Mouse (Mus musculus): ENCODE measurements around the gene Klhdc8a.
"Not testable (repeated sequence)": the region's sequence is repeated elsewhere in the genome, so short reads cannot be mapped to it uniquely, and the experiment has no call there.

Gene Klhdc8a

DNA sequence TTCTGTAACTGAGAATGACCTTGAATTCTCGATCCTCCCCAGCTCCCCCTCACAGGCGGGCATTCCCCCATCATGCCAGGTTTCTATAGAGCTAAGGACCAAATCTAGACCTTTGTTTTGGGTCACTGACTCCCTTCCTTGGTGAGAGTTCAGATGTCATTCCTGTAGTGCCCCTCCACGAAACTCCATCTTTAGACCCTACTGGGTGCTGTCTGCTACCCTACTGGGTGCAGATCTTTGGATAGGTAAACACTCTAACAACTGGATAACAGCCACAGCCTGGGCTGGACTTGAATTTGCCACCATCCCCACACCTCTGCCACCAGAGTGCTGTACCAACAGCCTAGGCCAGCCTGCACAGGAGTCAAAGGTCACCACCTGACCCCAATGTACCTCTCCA lies 44.1 kb downstream of the Klhdc8a start:
- CTCF ChIA-PET, result interaction anchor here (0.5 to 1.6 kb wide), 4 partner anchors 12 to 347 kb away, joined by 3 to 7 read pairs (median 3); no protein-coding TSS in a partner anchor

DNA sequence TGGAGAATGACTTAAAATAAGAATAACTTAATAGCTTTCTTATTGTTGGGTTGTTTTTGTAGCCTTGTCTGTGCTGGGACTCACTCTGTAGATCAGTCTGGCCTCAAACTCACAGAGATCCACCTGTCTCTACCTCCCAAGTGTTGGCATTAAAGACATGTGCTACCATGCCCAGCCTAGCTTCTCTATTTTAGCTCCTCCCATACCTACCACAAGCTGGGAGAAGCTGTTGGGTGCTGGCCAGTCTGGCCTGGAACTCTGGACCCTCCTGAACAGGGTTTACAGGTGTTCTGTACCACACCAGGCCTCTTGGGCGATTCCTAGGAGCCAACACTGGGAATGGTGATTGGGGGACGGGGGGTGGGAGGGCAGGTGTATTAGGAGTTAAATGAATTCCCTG lies 44.8 kb downstream of the Klhdc8a start:
- CTCF ChIA-PET, result interaction anchor here (0.5 to 1.6 kb wide), 3 partner anchors 12 to 348 kb away, joined by 3 to 7 read pairs (median 3); no protein-coding TSS in a partner anchor

DNA sequence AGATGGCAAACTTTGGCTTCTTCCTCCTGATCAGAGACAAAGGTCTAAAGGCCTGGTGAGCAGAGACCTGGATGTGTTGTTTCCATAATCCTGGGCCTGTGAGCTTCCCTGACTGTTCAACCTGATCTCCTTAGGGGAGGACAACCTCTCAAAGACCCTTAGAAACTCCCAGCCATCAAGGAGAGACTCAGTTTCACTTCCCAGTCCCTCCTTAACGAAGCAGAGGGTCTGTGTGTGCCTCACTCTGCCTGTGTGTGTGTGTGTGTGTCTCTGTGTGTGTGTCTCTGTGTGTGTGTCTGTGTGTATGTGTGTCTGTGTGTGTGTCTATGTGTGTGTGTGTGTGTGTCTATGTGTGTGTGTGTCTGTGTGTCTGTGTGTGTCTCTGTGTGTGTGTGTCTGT lies 45.2 kb downstream of the Klhdc8a start:
- CTCF ChIA-PET, result interaction anchor here (1.4 kb wide), 1 partner anchor 31 kb away, joined by 7 read pairs; no protein-coding TSS in a partner anchor

DNA sequence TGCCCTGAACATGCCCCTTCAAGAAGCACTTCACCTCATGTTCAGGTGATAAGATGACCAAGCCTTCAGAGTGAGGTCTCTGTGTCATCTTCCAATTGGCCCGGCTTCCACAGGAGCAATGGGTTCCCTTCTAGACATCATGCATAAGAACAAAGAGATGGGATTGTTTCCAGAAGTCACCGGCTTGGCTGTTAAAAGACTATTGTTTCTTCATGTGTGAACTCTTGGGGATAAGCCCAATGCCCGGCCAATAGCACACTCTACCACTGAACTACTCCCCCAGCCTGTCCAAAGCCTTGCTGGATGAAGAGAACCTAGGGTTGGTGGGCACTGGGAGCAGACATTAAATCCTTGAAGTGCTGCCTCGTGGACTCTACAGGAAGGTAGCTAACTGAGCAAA lies 47.1 kb downstream of the Klhdc8a start:
- CTCF ChIA-PET, result interaction anchor here (0.6 to 2.0 kb wide), 2 partner anchors 34 to 95 kb away, joined by 4 to 7 read pairs; no protein-coding TSS in a partner anchor

DNA sequence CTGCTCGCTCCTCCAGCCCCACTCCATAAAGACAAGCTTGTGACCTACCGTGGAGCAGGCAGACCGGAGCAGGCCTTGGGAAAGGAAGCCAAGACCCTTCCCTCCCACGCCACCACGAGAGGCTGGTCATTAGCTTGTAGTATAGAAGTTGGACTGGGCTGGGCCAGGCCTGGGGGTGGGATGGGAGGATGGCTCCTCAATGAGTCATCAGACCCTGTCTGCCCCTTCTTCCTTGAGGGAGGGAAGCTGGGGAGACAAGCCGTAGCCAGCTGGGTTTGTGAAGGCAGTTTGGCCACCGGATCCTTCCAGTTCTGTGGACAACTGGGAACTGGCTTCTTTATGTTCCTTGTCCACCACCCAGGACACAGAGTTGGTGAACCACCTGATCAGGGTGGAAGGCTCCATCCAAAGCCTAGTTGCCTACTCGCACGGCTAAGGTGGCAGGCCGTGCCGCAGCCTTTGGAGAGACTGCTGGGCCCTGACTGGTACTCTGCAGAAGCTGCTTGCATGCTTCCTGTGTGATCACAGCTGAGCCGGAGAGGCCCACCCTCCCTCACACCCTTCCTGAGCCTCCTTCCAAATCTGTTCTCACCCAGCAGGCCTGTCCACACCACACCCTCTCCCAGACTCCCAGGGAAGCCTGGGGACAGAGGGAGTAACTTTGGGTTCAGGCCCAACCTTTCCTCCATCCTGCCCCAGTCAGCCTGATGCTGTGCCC lies 47.9 kb downstream of the Klhdc8a start:
- CTCF ChIA-PET, result interaction anchor here (0.6 to 2.0 kb wide), 2 partner anchors 35 to 94 kb away, joined by 4 to 7 read pairs; no protein-coding TSS in a partner anchor

DNA sequence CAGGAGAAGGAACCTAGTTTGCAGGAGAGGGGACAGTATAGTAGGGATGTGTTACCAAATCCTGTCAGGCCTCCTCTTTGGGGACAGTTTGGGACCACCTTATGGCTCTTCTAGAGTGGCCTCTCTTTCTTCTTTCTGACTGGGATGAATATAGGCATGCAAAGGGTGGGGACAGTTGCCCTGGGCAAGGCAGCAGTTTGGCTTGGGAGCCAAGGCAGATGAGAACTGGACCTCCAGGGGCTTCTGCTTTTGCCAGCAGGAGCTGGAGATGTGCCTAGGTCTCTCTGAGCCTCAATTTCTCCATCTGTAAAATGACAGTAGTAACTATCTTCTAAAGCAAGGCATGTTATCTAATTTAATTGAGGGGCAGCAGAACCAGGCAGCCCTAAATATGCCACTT lies 48.5 kb downstream of the Klhdc8a start:
- CTCF ChIA-PET, result interaction anchor here (0.5 to 2.0 kb wide), 2 partner anchors 14 to 35 kb away, joined by 7 to 15 read pairs; no protein-coding TSS in a partner anchor

DNA sequence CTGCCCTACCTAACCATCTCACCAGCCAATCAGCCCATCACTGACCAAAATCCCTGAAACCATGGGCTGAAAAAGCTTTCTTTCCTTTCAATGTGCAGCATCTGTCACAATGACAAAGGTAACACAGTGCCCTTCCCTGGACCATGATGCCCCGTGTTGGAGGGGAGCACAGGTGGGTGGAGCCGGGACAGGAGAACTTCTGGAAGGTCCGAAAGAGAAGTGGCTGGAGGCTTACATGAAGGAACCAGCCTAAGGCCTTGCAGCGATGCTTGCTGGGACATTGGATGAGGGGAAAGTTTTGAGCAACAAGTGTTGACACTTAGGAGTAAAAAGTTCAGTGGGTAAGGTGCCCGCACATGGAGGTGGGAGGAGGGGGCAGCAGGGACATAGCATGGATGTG lies 50.0 kb downstream of the Klhdc8a start:
- CTCF ChIA-PET, result interaction anchor here (1.4 kb wide), 1 partner anchor 31 kb away, joined by 3 read pairs; no protein-coding TSS in a partner anchor

DNA sequence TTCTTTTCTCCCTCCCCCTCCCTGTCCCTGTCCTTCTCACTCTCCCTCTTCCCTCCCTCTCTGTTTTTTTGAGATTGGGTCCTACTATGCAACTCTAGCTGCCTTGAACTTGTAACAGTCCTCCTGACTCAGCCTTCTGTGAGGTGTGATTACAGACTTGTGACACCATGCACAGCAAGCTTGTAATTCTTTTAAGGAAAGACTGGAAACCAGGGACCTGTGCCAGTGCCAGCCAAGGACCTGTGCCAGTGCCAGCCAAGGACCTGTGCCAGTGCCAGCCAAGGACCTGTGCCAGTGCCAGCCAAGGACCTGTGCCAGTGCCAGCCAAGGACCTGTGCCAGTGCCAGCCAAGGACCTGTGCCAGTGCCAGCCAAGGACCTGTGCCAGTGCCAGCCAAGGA lies 50.6 kb downstream of the Klhdc8a start:
- CTCF ChIA-PET, result interaction anchor here (1.4 kb wide), 1 partner anchor 31 kb away, joined by 3 read pairs; no protein-coding TSS in a partner anchor

DNA sequence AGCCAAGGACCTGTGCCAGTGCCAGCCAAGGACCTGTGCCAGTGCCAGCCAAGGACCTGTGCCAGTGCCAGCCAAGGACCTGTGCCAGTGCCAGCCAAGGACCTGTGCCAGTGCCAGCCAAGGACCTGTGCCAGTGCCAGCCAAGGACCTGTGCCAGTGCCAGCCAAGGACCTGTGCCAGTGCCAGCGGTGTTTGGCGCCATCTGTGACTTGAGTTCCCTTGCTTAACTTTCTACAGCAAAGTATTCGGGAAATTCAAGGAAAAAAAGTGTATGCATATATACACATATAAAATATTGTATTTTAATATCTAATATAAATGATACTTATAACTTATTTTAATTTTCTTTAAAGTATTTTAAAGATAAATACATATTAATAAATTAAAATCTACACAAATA lies 51.2 kb downstream of the Klhdc8a start:
- CTCF ChIA-PET, result not testable (repeated sequence)

DNA sequence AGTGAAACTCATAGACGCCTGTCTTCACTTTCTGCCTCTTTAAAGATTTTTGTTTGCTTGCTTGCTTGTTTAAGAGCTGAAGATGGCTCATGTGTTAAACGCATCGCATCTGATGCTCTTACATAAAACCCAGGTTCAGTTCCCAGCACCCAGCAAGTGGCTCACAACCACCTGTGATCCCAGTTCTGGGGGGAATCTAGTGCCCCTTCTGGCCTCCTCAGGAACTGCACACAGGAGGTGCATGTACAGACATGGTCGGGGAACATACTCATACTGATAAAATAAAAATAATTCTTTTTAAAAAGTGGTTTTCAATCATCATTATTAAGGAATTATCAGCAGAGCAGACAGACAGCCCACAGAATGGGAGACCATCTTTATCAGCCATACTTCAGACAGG lies 52.6 kb downstream of the Klhdc8a start:
- CTCF ChIA-PET, result no interaction called here

DNA sequence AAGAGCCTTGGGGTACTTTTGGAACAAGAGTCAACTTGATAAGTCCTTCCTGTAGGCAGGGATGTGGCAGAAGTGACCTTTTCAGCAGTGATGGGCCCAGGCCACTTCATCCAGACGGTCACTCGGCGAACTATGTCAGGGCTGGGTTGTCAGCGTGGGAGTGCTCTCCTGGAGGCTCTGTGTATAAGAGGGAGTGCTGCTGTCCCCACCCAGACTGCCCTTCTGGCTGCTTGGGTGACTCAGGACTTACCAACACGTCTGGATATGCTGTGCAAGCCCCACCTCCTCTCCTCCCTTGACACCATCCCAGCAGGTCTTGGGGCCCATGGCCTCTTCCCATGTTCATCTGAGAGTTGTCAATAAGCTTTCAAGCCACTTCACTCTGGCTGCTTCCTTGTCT lies 55.0 kb downstream of the Klhdc8a start:
- CTCF ChIA-PET, result interaction anchor here (1.4 to 3.4 kb wide), 2 partner anchors 17 to 41 kb away, joined by 4 to 30 read pairs; no protein-coding TSS in a partner anchor

DNA sequence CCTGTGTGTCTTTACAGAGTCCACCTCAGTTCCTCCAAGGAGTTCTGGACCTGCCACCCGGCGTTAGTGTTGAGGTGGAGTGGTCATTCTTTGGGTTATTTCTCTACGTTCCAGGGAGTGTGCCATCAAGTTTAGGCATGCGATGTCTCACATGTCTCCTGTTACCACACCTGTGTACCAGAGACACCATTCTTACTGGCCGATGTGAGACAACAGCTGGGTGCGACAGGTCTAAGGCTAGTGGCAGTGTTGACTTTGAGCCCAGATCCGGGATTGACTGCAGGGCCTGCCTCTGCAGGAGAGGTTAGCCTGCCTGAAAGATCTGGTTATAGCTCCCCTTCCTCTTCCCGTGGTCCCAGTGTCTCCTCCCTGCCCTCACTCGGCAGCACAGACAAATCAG lies 55.8 kb downstream of the Klhdc8a start:
- CTCF ChIA-PET, result interaction anchor here (1.0 to 3.4 kb wide), 5 partner anchors 12 to 42 kb away, joined by 3 to 30 read pairs (median 4); no protein-coding TSS in a partner anchor

DNA sequence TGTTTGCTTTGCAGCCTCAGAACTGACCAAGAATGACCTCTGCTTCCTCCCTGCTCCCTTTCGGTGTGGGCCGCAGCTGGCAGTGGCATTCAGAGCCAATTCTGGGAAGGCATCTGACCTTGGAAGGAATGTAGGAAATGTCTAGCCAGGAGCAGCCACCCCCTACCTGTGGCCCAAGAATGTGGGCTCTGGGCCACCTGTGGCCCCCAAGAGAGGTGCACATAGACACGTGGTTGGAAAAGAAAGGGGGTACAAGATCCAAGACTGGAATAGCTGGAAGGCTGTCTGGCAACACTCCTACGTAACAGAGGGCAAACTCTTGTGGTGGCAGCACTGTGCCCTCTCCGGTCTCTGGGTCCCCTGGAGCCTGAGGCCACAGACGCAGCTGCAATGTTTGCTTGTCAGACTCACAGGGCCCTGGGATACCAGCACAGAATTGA lies 56.8 kb downstream of the Klhdc8a start:
- CTCF ChIA-PET, result interaction anchor here (0.7 to 3.4 kb wide), 7 partner anchors 13 to 200 kb away, joined by 3 to 30 read pairs (median 5); partner anchors contain the start of gene Nuak2

DNA sequence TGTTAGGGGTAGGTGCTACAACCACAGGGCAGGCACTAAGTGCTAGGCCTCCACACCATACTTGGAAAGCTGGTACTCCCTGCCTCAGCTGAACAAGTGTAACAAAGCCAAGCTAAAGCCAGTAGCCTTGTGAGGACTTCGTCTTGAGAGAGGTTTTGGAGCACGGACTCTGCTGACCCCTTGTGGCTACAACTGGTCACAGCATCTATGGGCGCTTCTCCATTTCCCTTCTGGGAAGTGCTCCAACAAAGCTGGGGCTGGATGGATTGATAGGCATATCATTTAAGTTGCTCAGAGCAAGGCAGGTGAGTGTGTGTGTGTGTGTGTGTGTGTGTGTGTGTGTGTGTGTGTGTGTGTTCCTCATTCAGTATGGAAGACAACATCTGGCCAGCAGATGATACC lies 57.4 kb downstream of the Klhdc8a start:
- CTCF ChIA-PET, result interaction anchor here (0.5 to 3.4 kb wide), 10 partner anchors 13 to 198 kb away, joined by 3 to 30 read pairs (median 4); partner anchors contain the start of gene Nuak2

DNA sequence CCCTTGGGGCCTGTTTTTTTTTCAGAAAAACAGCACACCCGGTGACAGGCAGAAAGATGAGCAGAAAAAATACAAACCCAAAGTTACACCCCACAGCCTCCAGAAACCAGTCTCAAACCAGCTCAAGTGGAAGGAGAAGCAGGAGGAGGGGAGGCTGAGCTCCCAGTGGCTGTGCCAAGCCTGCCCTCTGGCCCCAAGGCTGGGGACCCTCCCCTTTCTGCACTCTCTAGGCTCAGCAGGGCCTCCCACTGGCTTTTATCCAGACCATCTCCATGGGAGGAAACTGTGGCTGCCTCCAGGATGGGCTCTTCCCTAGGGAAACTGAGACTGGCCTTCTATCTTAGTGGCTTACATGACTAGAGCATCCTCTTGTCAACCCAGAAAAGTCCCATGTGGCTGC lies 58.4 kb downstream of the Klhdc8a start:
- CTCF ChIA-PET, result interaction anchor here (3.4 kb wide), 1 partner anchor 44 kb away, joined by 30 read pairs; no protein-coding TSS in a partner anchor
